Mouse (Mus musculus) ES-E14 (cell line): ENCODE results near the gene Ankrd37. TPM values are rescaled to one million over a fixed set of nuclear protein-coding genes. Genes with fewer than 3 reads are reported as not detected.

Experiments used
- DNase-seq: peaks from one replicate; pipeline ENCODE4 v3.0.0-alpha.2; 2013; ENCODE audit warnings: low read depth, low spot score
- H3K27ac ChIP-seq: 2 replicates; pipeline ENCODE4 v1.5.1; 2012; ENCODE audit warnings: low read depth, mild to moderate bottlenecking, low read length, moderate library complexity, mixed read lengths; ENCODE audit not compliant: poor library complexity, insufficient read depth, severe bottlenecking
- H3K36me3 ChIP-seq: 2 replicates; pipeline ENCODE4 v1.6.1; 2012; ENCODE audit warnings: mild to moderate bottlenecking, low read length, moderate library complexity, mixed read lengths; ENCODE audit not compliant: control insufficient read depth, poor library complexity, insufficient read depth, severe bottlenecking
- H3K4me1 ChIP-seq, 2 experiments: fragments of 150-350 bp in 1 of 2; sonication (generic) in 1 of 2; 2 replicates each; pipeline ENCODE4 v1.6.1; 2012; ENCODE audit warnings: low read length in 2 of 2, mild to moderate bottlenecking in 1 of 2, mixed read lengths in 1 of 2; ENCODE audit not compliant: control insufficient read depth in 2 of 2, insufficient read depth in 2 of 2, poor library complexity in 1 of 2
- H3K4me3 ChIP-seq, 2 experiments: fragments of 150-350 bp in 1 of 2; sonication (generic) in 1 of 2; 2 replicates each; pipeline ENCODE4 v1.5.1; 2012; ENCODE audit warnings: low read length in 2 of 2, low read depth in 1 of 2, mild to moderate bottlenecking in 1 of 2, mixed read lengths in 1 of 2; ENCODE audit not compliant: insufficient read depth in 1 of 2, poor library complexity in 1 of 2, severe bottlenecking in 1 of 2
- H3K9ac ChIP-seq: 2 replicates; pipeline ENCODE4 v1.6.1; 2012; ENCODE audit warnings: low read depth, mild to moderate bottlenecking, low read length, mixed read lengths; ENCODE audit not compliant: poor library complexity, insufficient read depth, severe bottlenecking
- H3K9me3 ChIP-seq: fragments of 150-350 bp; sonication (generic); 2 replicates; pipeline ENCODE4 v1.6.1; 2012; ENCODE audit warnings: low read depth, mild to moderate bottlenecking, low read length; ENCODE audit not compliant: control insufficient read depth, insufficient read depth
- CHD2 ChIP-seq: IDR thresholded peaks from 2 replicates; pipeline ENCODE4 v1.6.1; 2014; ENCODE audit warnings: mild to moderate bottlenecking, low read depth, low read length, inconsistent platforms
- HCFC1 ChIP-seq: IDR thresholded peaks from 2 replicates; pipeline ENCODE4 v1.6.1; 2012; ENCODE audit warnings: low read length, inconsistent platforms, borderline replicate concordance; ENCODE audit not compliant: insufficient read depth
- MAFK ChIP-seq: IDR thresholded peaks from 2 replicates; pipeline ENCODE4 v1.6.1; 2014; ENCODE audit warnings: mild to moderate bottlenecking, low read depth, low read length, inconsistent platforms; ENCODE audit not compliant: insufficient read depth
- ZC3H11A ChIP-seq: IDR thresholded peaks from 2 replicates; pipeline ENCODE4 v1.6.1; 2012; ENCODE audit warnings: low read depth, mild to moderate bottlenecking, inconsistent platforms, low read length, borderline replicate concordance
- ZNF384 ChIP-seq: IDR thresholded peaks from 2 replicates; pipeline ENCODE4 v1.6.1; 2012; ENCODE audit warnings: low read depth, low read length, inconsistent platforms
- in situ Hi-C, 2 experiments: fragments of 600-800 bp; cut with MboI; formaldehyde crosslinking; loops; one replicate each; pipeline ENCODE4 v1.15.1; 2025; ENCODE audit warnings: low sequenced_read_pairs in 2 of 2, inconsistent platforms in 1 of 2; ENCODE audit not compliant: unreplicated experiment in 2 of 2
- total RNA-seq: library from RNA; depleted of rRNA; stranded (reverse); fragments of 300-350 nt; gene quantifications from 2 replicates; pipeline ENCODE4 v1.2.3, GENCODE M21; 2012

Gene Ankrd37
- total RNA-seq, 1 experiment: 12.3 TPM

DNA sequence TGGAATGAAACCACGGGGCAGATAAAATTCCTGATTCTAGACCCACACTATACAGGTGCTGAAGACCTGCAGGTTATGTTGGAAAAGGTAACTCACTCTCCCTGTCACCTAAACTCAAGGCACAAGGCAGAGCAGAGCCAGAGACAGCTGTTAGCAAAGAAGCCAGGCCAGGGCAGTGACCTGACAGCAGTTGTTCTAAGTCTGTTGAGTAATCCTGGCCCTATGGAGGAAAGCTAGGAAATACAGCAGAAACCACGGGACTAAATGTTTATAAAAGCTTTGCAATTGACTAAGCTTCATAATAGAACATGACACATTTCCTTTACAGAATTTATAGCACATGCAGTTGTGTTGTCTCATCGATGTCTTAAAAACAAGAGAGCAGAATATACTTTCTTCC lies 9.9 kb downstream of the Ankrd37 start:
- in situ Hi-C loops: no loop called here
- TF ChIP-seq CHD2 (no peak), MAFK (no peak), ZNF384 (no peak)
- Histone ChIP-seq H3K4me3 (no peak overlapping the region), H3K4me1 (0 out of 4 replicates have a peak, but pooled peaks cover 0 to 1% of the 10 kb centered on the region in 2 experiments), H3K9me3 (no peaks in the 10 kb centered on the region), H3K36me3 (peaks cover 4% of the 10 kb centered on the region; the same call in 1 of the 2 replicates), H3K27ac (no peak overlapping the region), H3K9ac (no peak overlapping the region)
- no peak for DNase-seq

GRCm38 (mm10) chr8:45994111-45994510 lies 11.4 kb downstream of the Ankrd37 start:
- in situ Hi-C loops: no loop called here
- Histone ChIP-seq H3K4me3 (no peak overlapping the region), H3K36me3 (peaks cover 4% of the 10 kb centered on the region; the same call in 1 of the 2 replicates), H3K4me1 (0 out of 4 replicates have a peak, but pooled peaks cover 0 to 1% of the 10 kb centered on the region in 2 experiments), H3K9me3 (no peaks in the 10 kb centered on the region), H3K27ac (no peak overlapping the region), H3K9ac (no peak overlapping the region)
- TF ChIP-seq ZC3H11A (no peak), HCFC1 (no peak), CHD2 (no peak), ZNF384 (no peak), MAFK (no peak)
- peak; percentile 44 for DNase-seq

GRCm38 (mm10) chr8:45990631-45991310 lies 14.7 kb downstream of the Ankrd37 start:
- in situ Hi-C loops: no loop called here
- Histone ChIP-seq H3K4me1 (no peaks in the 10 kb centered on the region), H3K27ac (no peak overlapping the region), H3K4me3 (no peak overlapping the region), H3K9ac (no peak overlapping the region), H3K36me3 (no peaks in the 10 kb centered on the region), H3K9me3 (no peaks in the 10 kb centered on the region)
- TF ChIP-seq MAFK (no peak), ZC3H11A (no peak)
- DNase-seq: no peak

GRCm38 (mm10) chr8:45988189-45988588 lies 17.3 kb downstream of the Ankrd37 start:
- no peaks in the 10 kb centered on the region for H3K36me3 ChIP-seq
- H3K27ac ChIP-seq: no peak overlapping the region
- in situ Hi-C loops: no loop called here

GRCm38 (mm10) chr8:45986665-45987064 lies 18.8 kb downstream of the Ankrd37 start:
- H3K36me3 ChIP-seq: no peaks in the 10 kb centered on the region
- H3K4me1 ChIP-seq: no peaks in the 10 kb centered on the region
- no peak for DNase-seq
- H3K4me3 ChIP-seq: no peak overlapping the region
- no peak overlapping the region for H3K9ac ChIP-seq
- H3K27ac ChIP-seq: no peak overlapping the region
- in situ Hi-C loops: no loop called here
- TF ChIP-seq ZNF384: no peak
- TF ChIP-seq ZC3H11A: no peak
- no peak for TF ChIP-seq MAFK
- TF ChIP-seq CHD2: no peak
- TF ChIP-seq HCFC1: no peak
- H3K9me3 ChIP-seq: no peaks in the 10 kb centered on the region

More at GRCm38 (mm10) chr8:45988189-45988588, 17.3 kb downstream of the Ankrd37 start:
- TF ChIP-seq HCFC1 (no peak), ZC3H11A (no peak), ZNF384 (no peak), MAFK (no peak), CHD2 (no peak)
- Histone ChIP-seq H3K9ac (no peak overlapping the region), H3K4me3 (no peak overlapping the region), H3K4me1 (no peaks in the 10 kb centered on the region), H3K9me3 (no peaks in the 10 kb centered on the region)
- DNase-seq: no peak
